Mouse (Mus musculus) MEL (cell line): Measurements from ENCODE around the gene Hao2.

Experiments
- BHLHE40 ChIP-seq: IDR thresholded peaks from 2 replicates; pipeline ENCODE4 v1.6.1; 2012; ENCODE audit warnings: low read depth, mild to moderate bottlenecking, inconsistent platforms, low read length, improper control_type of control experiment, borderline replicate concordance
- CTCF ChIP-seq, 3 experiments: IDR thresholded peaks in 2 of 3; conservative IDR thresholded peaks in 1 of 3; 2 replicates each; pipeline ENCODE4 v1.5.1; 2011 to 2012; ENCODE audit warnings: low read length in 3 of 3, low read depth in 2 of 3, mild to moderate bottlenecking in 2 of 3, improper control_type of control experiment in 1 of 3, inconsistent platforms in 1 of 3, mixed read lengths in 1 of 3, moderate library complexity in 1 of 3; ENCODE audit not compliant: control insufficient read depth in 1 of 3, insufficient read depth in 1 of 3, poor library complexity in 1 of 3, severe bottlenecking in 1 of 3
- MYC ChIP-seq: IDR thresholded peaks from 2 replicates; pipeline ENCODE4 v1.6.1; 2011; ENCODE audit warnings: low read depth, mild to moderate bottlenecking, low read length, improper control_type of control experiment, moderate library complexity
- POLR2A ChIP-seq, 2 experiments: IDR thresholded peaks; 2 replicates each; pipeline ENCODE4 v1.6.1; 2011 to 2012; ENCODE audit warnings: low read length in 2 of 2, mild to moderate bottlenecking in 2 of 2, control low read depth in 1 of 2, improper control_type of control experiment in 1 of 2, low read depth in 1 of 2, moderate library complexity in 1 of 2; ENCODE audit not compliant: control insufficient read depth in 1 of 2, insufficient read depth in 1 of 2, poor library complexity in 1 of 2

GRCm38 (mm10) chr3:98856892-98857291 is 36.1 kb downstream of the Hao2 start:
- TF ChIP-seq CTCF (IDR thresholded peaks at IDR 0.05 in 2 of 3, conservative IDR thresholded peaks at IDR 0.05 in 1 of 3; ENCODE audit: control insufficient read depth in 1 of 3, insufficient read depth in 1 of 3, low read depth in 2 of 3, low read length in 3 of 3, poor library complexity in 1 of 3, severe bottlenecking in 1 of 3) (no peak), BHLHE40 (no peak), POLR2A (IDR thresholded peaks at IDR 0.05; ENCODE audit: control insufficient read depth in 1 of 2, insufficient read depth in 1 of 2, low read depth in 1 of 2, low read length in 2 of 2, poor library complexity in 1 of 2) (no peak), MYC (no peak)
